Mouse (Mus musculus) left cerebral cortex, postnatal 25 days (tissue): ENCODE data around the gene Bcan. TPM values are rescaled to one million over a fixed set of nuclear protein-coding genes. Genes with fewer than 3 reads are reported as not detected.

Experiments used
- DNase-seq, 2 experiments: peaks; one replicate each; pipeline ENCODE4 v3.0.0; 2022; ENCODE audit warnings: low spot score in 2 of 2, mixed read lengths in 1 of 2
- intact Hi-C: fragments of 180-260 bp; cut with DNase I; formaldehyde crosslinking; loops from one replicate; pipeline ENCODE4 v1.15.1; 2025
- total RNA-seq, 2 experiments: library from RNA; stranded (reverse); gene quantifications; 2 replicates each; pipeline ENCODE4 v1.2.3; 2021

Gene Bcan
- total RNA-seq, result 100 to 1,000 TPM; 257 to 284 TPM

- DNase-seq, result peak in 1 of 2 experiments; percentile 68
- intact Hi-C loops, result no loop called here
Observed at GRCm38 (mm10) chr3:88000181-88000580, at the start of gene Bcan. Bcan (minus strand) TSS chr3:88000230.

GRCm38 (mm10) chr3:88049532-88049931, 49.5 kb upstream of the Bcan start:
- no peak for DNase-seq
- intact Hi-C loops, result no loop called here

GRCm38 (mm10) chr3:88042661-88043421, 42.8 kb upstream of the Bcan start, which contains the start of gene Gpatch4:
Gpatch4 (plus strand) TSS chr3:88043108.
- intact Hi-C loops, result no loop called here
- DNase-seq, result peak; percentile 90 to 93

- intact Hi-C loops, result no loop called here
- DNase-seq, result no peak
Observed at GRCm38 (mm10) chr3:88035561-88036293, 35.7 kb upstream of the Bcan start.

- intact Hi-C loops, result no loop called here
- no peak for DNase-seq
Observed at GRCm38 (mm10) chr3:88033506-88033905, 33.5 kb upstream of the Bcan start.

- intact Hi-C loops, result no loop called here
- DNase-seq, result peak; percentile 31 to 35
Observed at GRCm38 (mm10) chr3:88030608-88031395, 30.8 kb upstream of the Bcan start.

- intact Hi-C loops, result no loop called here
- peak in 1 of 2 experiments; percentile 21 for DNase-seq
Observed at GRCm38 (mm10) chr3:88027434-88028186, 27.6 kb upstream of the Bcan start, which contains the start of gene Hapln2. Hapln2 (minus strand) TSS chr3:88027583.

GRCm38 (mm10) chr3:88026823-88027222, 26.8 kb upstream of the Bcan start:
- no peak for DNase-seq
- intact Hi-C loops, result no loop called here

- intact Hi-C loops, result no loop called here
- DNase-seq, result peak in 1 of 2 experiments; percentile 10
Observed at GRCm38 (mm10) chr3:88023192-88024074, 23.4 kb upstream of the Bcan start.

- intact Hi-C loops, result no loop called here
- DNase-seq, result peak; percentile 63 to 70
Observed at GRCm38 (mm10) chr3:88022322-88023191, 22.5 kb upstream of the Bcan start.

- intact Hi-C loops, result loop anchor here (1.0 kb wide), 1 partner anchor 62 kb away; no protein-coding TSS in a partner anchor
- DNase-seq, result no peak
Observed at GRCm38 (mm10) chr3:88010634-88011265, 10.7 kb upstream of the Bcan start.

GRCm38 (mm10) chr3:88005822-88006786, 6.1 kb upstream of the Bcan start:
- intact Hi-C loops, result no loop called here
- DNase-seq, result no peak

- intact Hi-C loops, result no loop called here
- no peak for DNase-seq
Observed at GRCm38 (mm10) chr3:88002291-88002976, 2.4 kb upstream of the Bcan start.

- intact Hi-C loops, result no loop called here
- DNase-seq, result peak in 1 of 2 experiments; percentile 55
Observed at GRCm38 (mm10) chr3:88000816-88001595, 976 bp upstream of the Bcan start.
